Mouse (Mus musculus): ENCODE results near the gene Mpig6b. TPM values are rescaled to one million over a fixed set of nuclear protein-coding genes. Genes with fewer than 3 reads are reported as not detected.
A peak's percentile ranks its signal among the peaks of the same experiment; 100 is the strongest.

The Mpig6b gene
- polyA plus RNA-seq, 1 experiment from 2014 or later, result 0.21 TPM

- Histone ChIP-seq H3K27ac (replicated peaks; ENCODE audit: low read depth, low read length) (peak overlapping the region; percentile 86; the same call in 1 of the 2 replicates), H3K27me3 (ENCODE audit: control insufficient read depth, insufficient read depth, low read length) (no peaks in the 10 kb centered on the region), H3K4me2 (ENCODE audit: low read length) (peak overlapping the region; percentile 91), H3K4me3 (replicated peaks; ENCODE audit: low read depth, low read length) (peak overlapping the region; percentile 58), H3K9ac (replicated peaks; ENCODE audit: low read length) (0 out of 2 replicates have a peak overlapping the region, but pooled peaks have one; percentile 64), H3K9me3 (ENCODE audit: control insufficient read depth, low read length) (no peaks in the 10 kb centered on the region), H3K36me3 (ENCODE audit: control insufficient read depth, insufficient read depth, low read length) (peaks cover 41% of the 10 kb centered on the region), H3K4me1 (ENCODE audit: control insufficient read depth, insufficient read depth, low read length) (peaks cover 16% of the 10 kb centered on the region)
- 73% methylated on average over 9 of the region's 9 CpGs for WGBS
- ATAC-seq (ENCODE audit: low FRiP score, low TSS enrichment), result peak; percentile 9; the same call in 1 of the 2 replicates
- no peak for DNase-seq
Measured at GRCm38 (mm10) chr17:35058316-35058715, 7.7 kb downstream of the Mpig6b start.

GRCm38 (mm10) chr17:35057090-35057489 lies 8.9 kb downstream of the Mpig6b start:
- H3K36me3 ChIP-seq (ENCODE audit: control insufficient read depth, insufficient read depth, low read length), result peaks cover 31% of the 10 kb centered on the region
- peaks cover 23% of the 10 kb centered on the region for H3K4me1 ChIP-seq (ENCODE audit: control insufficient read depth, insufficient read depth, low read length)
- no peak for DNase-seq
- no peak for ATAC-seq (ENCODE audit: low FRiP score, low TSS enrichment)
- H3K9me3 ChIP-seq (ENCODE audit: control insufficient read depth, low read length), result no peaks in the 10 kb centered on the region
- no peak overlapping the region for H3K4me3 ChIP-seq (replicated peaks; ENCODE audit: low read depth, low read length)
- no peak overlapping the region for H3K9ac ChIP-seq (replicated peaks; ENCODE audit: low read length)
- no peaks in the 10 kb centered on the region for H3K27me3 ChIP-seq (ENCODE audit: control insufficient read depth, insufficient read depth, low read length)
- no peak overlapping the region for H3K4me2 ChIP-seq (ENCODE audit: low read length)
- no peak overlapping the region for H3K27ac ChIP-seq (replicated peaks; ENCODE audit: low read depth, low read length)
- WGBS, result 71% methylated on average over 3 of the region's 3 CpGs

- Histone ChIP-seq H3K9me3 (ENCODE audit: control insufficient read depth, low read length) (no peaks in the 10 kb centered on the region), H3K4me1 (ENCODE audit: control insufficient read depth, insufficient read depth, low read length) (peaks cover 32% of the 10 kb centered on the region), H3K4me3 (replicated peaks; ENCODE audit: low read depth, low read length) (no peak overlapping the region), H3K4me2 (ENCODE audit: low read length) (no peak overlapping the region), H3K27me3 (ENCODE audit: control insufficient read depth, insufficient read depth, low read length) (no peaks in the 10 kb centered on the region), H3K36me3 (ENCODE audit: control insufficient read depth, insufficient read depth, low read length) (peaks cover 20% of the 10 kb centered on the region), H3K9ac (replicated peaks; ENCODE audit: low read length) (no peak overlapping the region), H3K27ac (replicated peaks; ENCODE audit: low read depth, low read length) (no peak overlapping the region)
- WGBS, result 92% methylated on average over 7 of the region's 7 CpGs
- DNase-seq, result no peak
- no peak for ATAC-seq (ENCODE audit: low FRiP score, low TSS enrichment)
Measured at GRCm38 (mm10) chr17:35055691-35056495, 10.1 kb downstream of the Mpig6b start.

- no peak for DNase-seq
- Histone ChIP-seq H3K9me3 (ENCODE audit: control insufficient read depth, low read length) (no peaks in the 10 kb centered on the region), H3K4me1 (ENCODE audit: control insufficient read depth, insufficient read depth, low read length) (peaks cover 24% of the 10 kb centered on the region), H3K27ac (replicated peaks; ENCODE audit: low read depth, low read length) (peak overlapping the region; percentile 84), H3K4me3 (replicated peaks; ENCODE audit: low read depth, low read length) (peak overlapping the region; percentile 32; the same call in 1 of the 2 replicates), H3K27me3 (ENCODE audit: control insufficient read depth, insufficient read depth, low read length) (no peaks in the 10 kb centered on the region), H3K9ac (replicated peaks; ENCODE audit: low read length) (peak overlapping the region; percentile 53), H3K4me2 (ENCODE audit: low read length) (peak overlapping the region; percentile 59), H3K36me3 (ENCODE audit: control insufficient read depth, insufficient read depth, low read length) (peaks cover 15% of the 10 kb centered on the region)
- WGBS, result 71% methylated on average over 12 of the region's 12 CpGs
- ATAC-seq (ENCODE audit: low FRiP score, low TSS enrichment), result no peak
Measured at GRCm38 (mm10) chr17:35052271-35052798, 13.6 kb downstream of the Mpig6b start.

- peaks cover 29% of the 10 kb centered on the region for H3K4me1 ChIP-seq (ENCODE audit: control insufficient read depth, insufficient read depth, low read length)
- DNase-seq (peak; percentile 77), ATAC-seq (ENCODE audit: low FRiP score, low TSS enrichment) (peak; percentile 28; the same call in 1 of the 2 replicates)
- H3K27me3 ChIP-seq (ENCODE audit: control insufficient read depth, insufficient read depth, low read length), result no peaks in the 10 kb centered on the region
- peaks cover 13% of the 10 kb centered on the region; the same call in 1 of the 2 replicates for H3K36me3 ChIP-seq (ENCODE audit: control insufficient read depth, insufficient read depth, low read length)
- H3K4me2 ChIP-seq (ENCODE audit: low read length), result peak overlapping the region; percentile 59
- WGBS, result 3% methylated on average over 21 of the region's 21 CpGs
- H3K4me3 ChIP-seq (replicated peaks; ENCODE audit: low read depth, low read length), result peak overlapping the region; percentile 32
- no peaks in the 10 kb centered on the region for H3K9me3 ChIP-seq (ENCODE audit: control insufficient read depth, low read length)
- H3K9ac ChIP-seq (replicated peaks; ENCODE audit: low read length), result peak overlapping the region; percentile 53
- peak overlapping the region; percentile 84 for H3K27ac ChIP-seq (replicated peaks; ENCODE audit: low read depth, low read length)
Measured at GRCm38 (mm10) chr17:35051156-35052086, 14.6 kb downstream of the Mpig6b start.

GRCm38 (mm10) chr17:35050126-35050750 lies 15.7 kb downstream of the Mpig6b start:
- Histone ChIP-seq H3K27me3 (ENCODE audit: control insufficient read depth, insufficient read depth, low read length) (no peaks in the 10 kb centered on the region), H3K9me3 (ENCODE audit: control insufficient read depth, low read length) (no peaks in the 10 kb centered on the region), H3K36me3 (ENCODE audit: control insufficient read depth, insufficient read depth, low read length) (0 out of 2 replicates have a peak, but pooled peaks cover 7% of the 10 kb centered on the region), H3K9ac (replicated peaks; ENCODE audit: low read length) (peak overlapping the region; percentile 51), H3K4me3 (replicated peaks; ENCODE audit: low read depth, low read length) (peak overlapping the region; percentile 32), H3K27ac (replicated peaks; ENCODE audit: low read depth, low read length) (peak overlapping the region; percentile 71), H3K4me1 (ENCODE audit: control insufficient read depth, insufficient read depth, low read length) (peaks cover 36% of the 10 kb centered on the region), H3K4me2 (ENCODE audit: low read length) (peak overlapping the region; percentile 59)
- DNase-seq, result peak; percentile 52
- 1% methylated on average over 27 of the region's 27 CpGs for WGBS
- no peak for ATAC-seq (ENCODE audit: low FRiP score, low TSS enrichment)

- WGBS, result 5% methylated on average over 11 of the region's 11 CpGs
- peak within 1 kb of the TSS; percentile 32 for H3K4me3 ChIP-seq (replicated peaks; ENCODE audit: low read depth, low read length)
- H3K9ac ChIP-seq (replicated peaks; ENCODE audit: low read length), result peak within 1 kb of the TSS; percentile 51
- no peaks in the 10 kb centered on the region for H3K9me3 ChIP-seq (ENCODE audit: control insufficient read depth, low read length)
- H3K4me1 ChIP-seq (ENCODE audit: control insufficient read depth, insufficient read depth, low read length), result peaks cover 36% of the 10 kb centered on the region
- H3K36me3 ChIP-seq (ENCODE audit: control insufficient read depth, insufficient read depth, low read length), result 0 out of 2 replicates have a peak, but pooled peaks cover 7% of the 10 kb centered on the region
- H3K27ac ChIP-seq (replicated peaks; ENCODE audit: low read depth, low read length), result peak within 1 kb of the TSS; percentile 71
- ATAC-seq (ENCODE audit: low FRiP score, low TSS enrichment), result no peak
- peak within 1 kb of the TSS; percentile 59 for H3K4me2 ChIP-seq (ENCODE audit: low read length)
- no peaks in the 10 kb centered on the region for H3K27me3 ChIP-seq (ENCODE audit: control insufficient read depth, insufficient read depth, low read length)
- DNase-seq, result peak; percentile 81
Measured at GRCm38 (mm10) chr17:35049561-35050016, 16.4 kb downstream of the Mpig6b start, which contains the start of gene Clic1. Gene Clic1, plus strand, starts transcription at chr17:35049966.

Measured in midbrain, embryonic 14.5 days (tissue).